In the genomic region with DNA sequence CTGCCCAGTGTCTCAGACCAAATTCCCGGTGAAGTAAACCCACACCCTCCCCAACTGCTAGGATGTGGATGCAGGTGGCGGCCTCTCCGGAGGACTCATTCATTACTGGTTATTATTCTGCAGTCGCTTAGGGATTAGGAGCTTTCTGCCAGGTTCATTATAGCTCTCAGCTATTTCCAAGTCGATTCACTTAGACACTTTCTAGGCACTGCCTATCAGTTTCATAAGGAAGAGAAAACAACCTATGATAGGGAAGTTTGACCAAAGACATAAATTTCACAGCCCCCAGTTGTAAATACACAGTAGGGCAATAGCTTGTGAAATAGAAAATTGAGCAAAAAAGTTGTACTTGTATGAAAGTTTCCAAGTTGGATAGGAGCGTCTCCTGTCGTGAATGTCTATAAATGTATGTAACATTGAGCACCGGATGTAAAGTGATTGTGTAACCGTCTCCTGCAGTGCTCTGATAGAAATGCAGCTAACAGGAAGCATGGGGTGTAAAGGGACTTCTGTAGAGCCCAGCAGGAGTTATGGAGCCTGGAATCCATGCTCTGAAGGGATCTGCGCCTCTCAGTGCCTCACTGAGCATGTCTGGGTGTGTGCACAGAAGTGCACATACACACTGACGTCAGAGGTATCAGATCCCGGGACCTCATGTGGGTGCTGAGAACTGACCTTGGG, we compare ENCODE assay signal across 28 mouse cellular contexts.
A peak's percentile ranks its signal among the peaks of the same experiment; 100 is the strongest.
DNase-seq lines count a peak whose midpoint lies in the region; ATAC-seq and TF ChIP-seq lines count a peak whose summit lies in the region.
"Had no signal": no experiment of that assay in that cellular context is flagged by ENCODE, and none has a peak within 500 bp of the region (broad histone marks: within the 10 kb centered on the region; RNA-seq: fewer than 3 reads in every experiment).

No protein-coding gene starts in this region.

- peak; percentile 13 for DNase-seq in forebrain, embryonic 14.5 days (ENCODE audit: low spot score)
- DNase-seq in forebrain, postnatal 0 days, result no peak
- peak; percentile 40 for DNase-seq in thymus, postnatal 0 days (ENCODE audit: low spot score)
- DNase-seq in thymus, postnatal 14 days, result no peak
- DNase-seq in urinary bladder, postnatal 25 days (ENCODE audit: low spot score), result no peak
- DNase-seq: adrenal gland, postnatal 10 days; cerebellum, adult 11-12 months; cerebellum, adult 9-11 months; gastrocnemius, adult 2 months; gastrocnemius, postnatal 36 days; heart, adult 2 months; heart, postnatal 14 days; kidney, postnatal 14 days; layer of hippocampus, adult 9-11 months; lung, adult 2 months; lung, postnatal 10 days had no signal

- peaks cover 51% of the 10 kb centered on the region for H3K36me3 ChIP-seq in forebrain, embryonic 14.5 days (ENCODE audit: control insufficient read depth, insufficient read depth, low read length)
- peaks cover 38% of the 10 kb centered on the region for H3K36me3 ChIP-seq in forebrain, postnatal 0 days (ENCODE audit: insufficient read depth)

- ATAC-seq in forebrain, embryonic 14.5 days, result no peak
- ATAC-seq in forebrain, postnatal 0 days, result no peak
- ATAC-seq in common myeloid progenitor, adult 5-6 weeks (replicated peaks; ENCODE audit: low read depth, poor library complexity, severe bottlenecking), result peak; percentile 30; the same call in 1 of the 2 replicates
- no peak for ATAC-seq in monocyte, adult 5-6 weeks (replicated peaks; ENCODE audit: insufficient number of reproducible peaks, low FRiP score, low TSS enrichment, poor library complexity, severe bottlenecking)
- ATAC-seq: forebrain, embryonic 15.5 days; hindbrain, postnatal 0 days; intestine, embryonic 16.5 days had no signal

- WGBS in forebrain, embryonic 14.5 days, result 51% methylated on average over 12 of the region's 12 CpGs
- WGBS in forebrain, postnatal 0 days, result 51% methylated on average over 12 of the region's 12 CpGs

- no peaks in the 10 kb centered on the region for H3K9me3 ChIP-seq in forebrain, embryonic 14.5 days (replicated peaks; ENCODE audit: control insufficient read depth, low read length)
- no peaks in the 10 kb centered on the region for H3K9me3 ChIP-seq in forebrain, postnatal 0 days (ENCODE audit: low read length)
- H3K9me3 ChIP-seq: forebrain, embryonic 15.5 days; heart, embryonic 13.5 days; limb, embryonic 10.5 days; limb, embryonic 15.5 days; midbrain, embryonic 12.5 days; neural tube, embryonic 13.5 days had no signal

- H3K9ac ChIP-seq in forebrain, embryonic 14.5 days (ENCODE audit: low read length), result no peak overlapping the region
- no peak overlapping the region for H3K9ac ChIP-seq in forebrain, postnatal 0 days
- H3K9ac ChIP-seq: forebrain, embryonic 15.5 days; heart, embryonic 13.5 days; limb, embryonic 15.5 days; liver, embryonic 14.5 days; midbrain, embryonic 12.5 days; neural tube, embryonic 13.5 days had no signal

- H3K4me3 ChIP-seq in forebrain, embryonic 14.5 days (ENCODE audit: low read depth, low read length), result no peak overlapping the region
- no peak overlapping the region for H3K4me3 ChIP-seq in forebrain, postnatal 0 days (ENCODE audit: low read depth, low read length)
- H3K4me3 ChIP-seq: forebrain, embryonic 15.5 days; gastrocnemius, adult 2 months; heart, adult 2 months; heart, embryonic 13.5 days; limb, embryonic 10.5 days; limb, embryonic 15.5 days; midbrain, embryonic 12.5 days; neural tube, embryonic 13.5 days had no signal

- TF ChIP-seq CTCF in forebrain, postnatal 0 days (IDR thresholded peaks at IDR 0.05; ENCODE audit: low read depth), result no peak

- no peaks in the 10 kb centered on the region for H3K4me1 ChIP-seq in forebrain, embryonic 14.5 days (ENCODE audit: control insufficient read depth, insufficient read depth, low read length)
- no peaks in the 10 kb centered on the region for H3K4me1 ChIP-seq in forebrain, postnatal 0 days (ENCODE audit: insufficient read depth)
- H3K4me1 ChIP-seq: heart, embryonic 13.5 days; limb, embryonic 10.5 days; midbrain, embryonic 12.5 days had no signal

- no peak overlapping the region for H3K27ac ChIP-seq in forebrain, embryonic 14.5 days (ENCODE audit: low read depth, low read length)
- H3K27ac ChIP-seq in forebrain, postnatal 0 days (ENCODE audit: low read depth, low read length), result no peak overlapping the region
- H3K27ac ChIP-seq: forebrain, embryonic 15.5 days; gastrocnemius, adult 2 months; heart, adult 2 months; heart, embryonic 13.5 days; hindbrain, postnatal 0 days; limb, embryonic 10.5 days; limb, embryonic 15.5 days; liver, embryonic 14.5 days; macrophage; midbrain, embryonic 12.5 days; neural tube, embryonic 13.5 days had no signal

- H3K27me3 ChIP-seq in forebrain, embryonic 14.5 days (replicated peaks; ENCODE audit: control insufficient read depth, insufficient read depth, low read length), result no peaks in the 10 kb centered on the region
- no peaks in the 10 kb centered on the region for H3K27me3 ChIP-seq in forebrain, postnatal 0 days (ENCODE audit: insufficient read depth, low read length)
- H3K27me3 ChIP-seq: forebrain, embryonic 15.5 days; heart, embryonic 13.5 days; limb, embryonic 15.5 days; midbrain, embryonic 12.5 days; neural tube, embryonic 13.5 days had no signal

- no peak overlapping the region for H3K4me2 ChIP-seq in forebrain, embryonic 14.5 days (ENCODE audit: low read length)
- H3K4me2 ChIP-seq in forebrain, postnatal 0 days (ENCODE audit: low read depth), result no peak overlapping the region
- H3K4me2 ChIP-seq: forebrain, embryonic 15.5 days; heart, embryonic 13.5 days; limb, embryonic 15.5 days; midbrain, embryonic 12.5 days; neural tube, embryonic 13.5 days had no signal

Comparison
In these comparisons a context has a peak if more than half of its experiments do, and no peak if none do; other contexts are left out.
1. DNase-seq: peak in forebrain, embryonic 14.5 days (single experiment) and thymus, postnatal 0 days (single experiment); none in forebrain, postnatal 0 days (single experiment), thymus, postnatal 14 days (single experiment) and urinary bladder, postnatal 25 days (single experiment).